Mouse (Mus musculus) liver, embryonic 16.5 days (tissue): Measurements from ENCODE around the gene Asb1. TPM values are rescaled to one million over a fixed set of nuclear protein-coding genes. Genes with fewer than 3 reads are reported as not detected.

Source experiments
- ATAC-seq: fragments of 200-750 bp; cut with Nextera tagmentation; 2 replicates; pipeline ENCODE4 v1.8.0; 2017; ENCODE audit warnings: low read depth, mild to moderate bottlenecking, moderate number of reproducible peaks, moderate library complexity
- H3K27ac ChIP-seq: fragments of 300-500 bp; sonication (generic); 2 replicates; pipeline ENCODE4 v1.5.1; 2014; ENCODE audit warnings: mild to moderate bottlenecking, low read length
- H3K27me3 ChIP-seq: fragments of 300-500 bp; sonication (generic); 2 replicates; pipeline ENCODE4 v1.6.1; 2014; ENCODE audit warnings: low read depth, low read length, mixed read lengths; ENCODE audit not compliant: control insufficient read depth, insufficient read depth
- H3K36me3 ChIP-seq: fragments of 300-500 bp; sonication (generic); 2 replicates; pipeline ENCODE4 v1.6.1; 2014; ENCODE audit warnings: mild to moderate bottlenecking; ENCODE audit not compliant: control insufficient read depth, insufficient read depth
- H3K4me1 ChIP-seq: fragments of 300-500 bp; sonication (generic); 2 replicates; pipeline ENCODE4 v1.6.1; 2014; ENCODE audit warnings: low read depth, low read length, mixed read lengths; ENCODE audit not compliant: control insufficient read depth
- H3K4me2 ChIP-seq: fragments of 300-500 bp; sonication (generic); 2 replicates; pipeline ENCODE4 v1.6.1; 2014; ENCODE audit warnings: low read depth, low read length, mixed read lengths
- H3K4me3 ChIP-seq: fragments of 300-500 bp; sonication (generic); 2 replicates; pipeline ENCODE4 v1.5.1; 2014; ENCODE audit warnings: low read depth, mild to moderate bottlenecking, low read length
- H3K9ac ChIP-seq: fragments of 300-500 bp; sonication (generic); 2 replicates; pipeline ENCODE4 v1.6.1; 2014; ENCODE audit warnings: low read depth, low read length
- H3K9me3 ChIP-seq: fragments of 300-500 bp; sonication (generic); replicated peaks from 2 replicates; pipeline ENCODE4 v1.6.1; 2016; ENCODE audit warnings: low read length; ENCODE audit not compliant: control insufficient read depth
- WGBS: fragments of 180-500 bp; shearing (Covaris S2); extraction: QIAGEN DNeasy Blood & Tissue Kit; methylation state at CpG from one replicate; pipeline ENCODE4 v1.1.7; 2014; ENCODE audit not compliant: insufficient replicate concordance; 5-methylcytosine and 5-hydroxymethylcytosine counted together
- polyA plus RNA-seq: library from polyadenylated mRNA; unstranded; fragments of >200 nt; fragmentation: Nextera tagmentation; extraction: Ambion mirVana; gene quantifications from 2 replicates; pipeline ENCODE4 v1.2.1, GENCODE M21; 2015

Gene Asb1
- polyA plus RNA-seq, 1 experiment from 2014 or later = 9.2 TPM

- no peaks in the 10 kb centered on the region for H3K4me1 ChIP-seq
- no peak overlapping the region for H3K27ac ChIP-seq
- H3K4me3 ChIP-seq = no peak overlapping the region
- H3K9ac ChIP-seq = no peak overlapping the region
- WGBS = 46% methylated on average over 6 of the region's 6 CpGs
- no peak for ATAC-seq
- H3K36me3 ChIP-seq = no peaks in the 10 kb centered on the region
- H3K4me2 ChIP-seq = no peak overlapping the region
- no peaks in the 10 kb centered on the region for H3K27me3 ChIP-seq
- H3K9me3 ChIP-seq = no peaks in the 10 kb centered on the region
These were observed 66.8 kb downstream of the Asb1 start for GRCm38 (mm10) chr1:91607141-91607540.

Other genes starting within 250 kb of the Asb1 start
- gene Scly, start 242.2 kb upstream of the Asb1 start, polyA plus RNA-seq = 29.6 and 33.4 TPM in 2 replicates
- gene Espnl, start 218.5 kb upstream of the Asb1 start, polyA plus RNA-seq = not detected in 2 replicates
- gene Klhl30, start 189.5 kb upstream of the Asb1 start, polyA plus RNA-seq = 0.15 and 0.46 TPM in 2 replicates
- gene Erfe, start 174.1 kb upstream of the Asb1 start, polyA plus RNA-seq = 2.5 and 3.9 TPM in 2 replicates
- 57.6 and 63.2 TPM in 2 replicates for gene Ilkap, start 141.7 kb upstream of the Asb1 start, polyA plus RNA-seq
- gene Hes6, start 126.5 kb upstream of the Asb1 start, polyA plus RNA-seq = 18.6 and 19.7 TPM in 2 replicates
- 3.6 and 4.1 TPM in 2 replicates for gene Per2, start 81.2 kb upstream of the Asb1 start, polyA plus RNA-seq
- 1.5 and 2.0 TPM in 2 replicates for gene Traf3ip1, start 45.9 kb upstream of the Asb1 start, polyA plus RNA-seq